Mouse (Mus musculus): Measurements from ENCODE around the gene Rabgap1l.

The Rabgap1l gene

DNA sequence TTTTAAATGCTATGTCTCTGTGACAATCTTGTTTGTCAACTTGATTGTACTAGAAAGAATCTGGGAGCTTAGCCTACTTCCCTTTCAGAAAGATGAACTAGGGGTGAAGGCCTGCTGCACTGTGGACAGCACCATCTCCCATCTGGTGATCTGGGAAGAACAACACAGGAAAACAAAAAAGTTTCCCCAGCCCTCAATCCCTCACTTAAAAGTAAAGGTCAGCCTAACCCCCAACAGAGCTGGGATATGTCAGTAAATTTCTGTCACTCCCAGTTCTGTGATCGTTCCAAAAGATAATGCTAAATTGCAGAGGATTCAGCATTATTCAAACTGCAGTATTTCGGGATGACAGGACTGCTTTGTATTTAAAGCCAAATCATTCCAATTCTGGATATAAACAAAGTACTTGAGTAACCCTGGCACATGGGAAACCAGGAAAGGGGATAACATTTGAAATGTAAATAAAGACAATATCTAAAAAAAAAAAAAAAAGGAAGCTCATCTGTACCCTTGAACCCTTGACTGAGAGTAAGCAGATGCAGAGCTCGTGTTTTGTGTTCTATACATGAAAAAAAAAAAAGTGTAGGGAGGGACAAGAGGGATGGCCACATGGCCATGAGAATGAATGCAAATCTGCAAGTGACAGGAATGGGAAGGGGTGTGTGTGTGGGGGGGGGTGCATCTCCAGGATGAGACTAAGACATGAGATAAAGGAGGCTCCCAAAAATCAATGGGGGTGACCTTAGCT, 511.5 kb downstream of the Rabgap1l start:
- DNase-seq (ENCODE audit: low spot score) = no peak

DNA sequence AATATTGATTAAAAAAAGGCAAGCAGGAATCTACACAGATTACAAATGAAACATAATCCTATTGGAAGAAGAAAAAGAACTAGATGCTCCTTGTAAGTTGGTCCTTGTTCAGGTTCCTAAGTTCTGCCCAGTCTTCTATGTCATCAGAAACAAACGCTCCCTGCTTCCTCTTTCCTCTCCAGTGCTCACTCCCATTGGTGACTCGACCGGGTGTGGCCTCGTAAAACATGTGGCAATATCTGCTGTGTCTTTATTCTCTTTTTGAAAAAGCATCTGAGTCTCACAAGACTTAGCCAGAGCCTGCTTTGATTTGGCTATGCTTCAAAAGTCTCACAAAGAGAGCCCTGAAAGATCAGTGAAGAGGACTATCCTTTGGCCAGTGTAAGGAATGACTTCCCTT, 512.4 kb downstream of the Rabgap1l start:
- no peak for DNase-seq (ENCODE audit: low spot score)

DNA sequence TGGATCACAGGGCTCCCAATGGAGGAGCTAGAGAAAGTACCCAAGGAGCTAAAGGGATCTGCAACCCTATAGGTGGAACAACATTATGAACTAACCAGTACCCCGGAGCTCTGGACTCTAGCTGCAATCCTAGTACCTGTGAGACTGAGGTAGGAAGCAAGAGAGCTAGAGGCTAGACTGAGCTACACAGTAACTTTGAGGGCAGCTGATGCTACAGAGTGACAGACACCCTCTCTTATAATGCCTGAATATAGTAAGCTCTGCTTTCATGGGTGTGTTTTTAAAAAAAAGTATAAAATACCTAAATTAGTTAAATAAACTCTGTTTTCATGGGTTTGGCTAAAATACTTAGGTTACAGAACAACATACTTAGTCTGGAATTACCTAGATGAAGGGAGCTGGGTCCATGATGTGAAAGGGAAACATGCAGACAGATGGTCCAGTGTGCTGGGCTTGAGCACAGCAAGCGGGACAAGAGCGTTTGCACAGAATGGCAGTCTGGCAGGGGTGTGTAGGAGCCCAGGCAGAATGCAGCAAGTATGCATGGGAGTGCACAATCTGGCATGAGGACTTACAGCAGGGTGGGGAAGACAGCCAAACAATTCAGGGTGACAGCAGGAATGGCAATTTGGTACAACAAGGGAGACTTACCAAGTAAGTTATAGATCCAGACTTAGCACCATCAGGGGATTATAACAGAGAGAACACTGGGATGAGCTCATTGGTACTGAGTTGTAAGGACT, 514.9 kb downstream of the Rabgap1l start:
- no peak for DNase-seq (ENCODE audit: low spot score)

DNA sequence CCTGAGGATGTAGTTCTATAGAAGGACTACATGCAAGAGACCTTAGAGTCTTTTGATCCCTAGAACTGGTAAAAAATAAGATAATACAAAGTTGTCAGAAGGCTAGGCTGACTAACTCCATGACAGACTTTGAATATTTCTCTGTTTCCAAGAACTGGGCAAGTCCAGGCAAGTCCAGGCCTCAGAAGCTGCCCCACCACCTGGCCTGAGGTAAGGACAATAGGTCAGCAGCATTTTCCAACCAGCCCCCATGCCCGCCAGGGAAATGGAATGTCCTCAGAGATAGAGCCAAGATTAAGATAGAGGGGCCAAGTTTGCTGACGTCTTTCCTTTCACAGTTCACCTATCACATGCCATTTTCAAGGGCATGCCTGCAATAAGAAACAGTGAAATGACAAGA, 517.8 kb downstream of the Rabgap1l start:
- DNase-seq (ENCODE audit: low spot score) = no peak

DNA sequence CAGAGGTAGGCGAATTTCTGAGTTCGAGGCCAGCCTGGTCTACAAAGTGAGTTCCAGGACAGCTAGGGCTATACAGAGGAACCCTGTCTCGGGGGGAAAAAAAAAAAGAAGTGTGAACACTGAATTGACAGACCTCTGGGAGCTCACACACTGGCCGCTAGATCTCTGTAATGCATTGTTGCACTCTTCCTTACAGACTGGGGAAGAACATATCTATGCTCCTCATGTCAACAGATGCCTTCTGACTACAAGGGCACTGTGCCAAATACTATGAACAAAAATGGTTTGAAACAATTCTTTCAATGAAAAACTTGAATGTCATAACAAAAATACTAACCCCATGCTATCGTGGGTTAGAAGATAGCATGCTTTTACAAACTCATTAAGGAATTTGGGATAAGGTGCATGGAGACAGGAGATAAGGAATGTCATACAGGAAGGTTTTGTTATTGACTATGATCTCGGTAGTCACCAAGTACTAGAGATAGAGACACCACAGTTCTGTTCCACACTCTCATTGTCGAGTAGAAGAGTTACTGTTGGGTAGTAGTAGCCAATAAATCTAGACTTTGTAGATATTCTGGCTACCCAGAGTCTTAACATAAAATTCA, 519.8 kb downstream of the Rabgap1l start:
- no peak for DNase-seq (ENCODE audit: low spot score)

DNA sequence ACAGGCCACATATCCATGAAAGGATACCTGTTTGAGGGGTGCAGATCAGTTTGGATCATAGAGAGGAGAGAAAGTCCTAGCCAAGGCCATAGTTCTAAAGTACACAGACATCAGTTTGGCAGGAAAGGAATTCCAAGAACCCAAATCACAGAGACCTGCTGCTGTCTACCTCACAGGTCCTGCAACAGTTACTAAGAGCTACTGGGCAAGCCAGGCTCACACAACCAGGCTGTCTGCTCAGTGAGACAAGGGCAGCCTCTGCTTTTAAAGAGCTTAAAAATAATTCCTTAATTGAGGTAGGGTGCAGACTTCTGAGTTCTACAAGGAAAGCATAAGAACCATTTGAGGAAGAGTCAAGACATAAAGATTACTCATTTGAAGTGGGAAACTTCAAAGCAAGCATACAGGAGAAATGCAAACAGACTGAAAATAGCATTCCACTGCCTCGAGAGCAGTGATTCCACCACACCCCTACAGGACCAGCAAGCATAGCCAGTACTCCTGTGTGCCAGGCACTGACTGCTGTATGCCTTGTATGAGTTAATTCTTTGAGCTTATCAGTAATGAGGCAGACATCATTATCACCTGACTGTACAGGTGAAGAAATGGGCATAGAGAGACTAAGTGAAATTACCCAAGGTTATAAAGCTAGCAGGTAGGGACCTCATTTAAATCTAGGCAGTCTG, 521.6 kb downstream of the Rabgap1l start:
- no peak for DNase-seq (ENCODE audit: low spot score)

DNA sequence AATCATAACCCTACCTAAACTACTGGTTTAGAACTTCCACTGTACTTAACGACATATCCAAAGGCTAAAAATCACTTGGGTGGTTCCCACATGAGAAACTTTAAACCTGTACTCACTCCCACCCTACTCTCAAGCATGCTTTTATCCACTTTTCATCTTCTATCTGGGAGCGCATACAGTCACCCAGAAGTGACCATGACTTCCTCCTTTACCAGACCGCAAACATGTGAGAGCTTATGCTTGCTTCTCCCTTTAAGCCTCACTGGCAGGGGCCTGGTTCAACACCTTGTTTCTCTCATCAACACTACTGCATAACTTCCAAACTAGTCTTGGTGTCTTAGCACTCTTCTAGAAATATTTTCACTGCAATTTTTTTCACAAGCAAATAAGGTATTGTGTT, 524.7 kb downstream of the Rabgap1l start:
- no peak for DNase-seq (ENCODE audit: low spot score)

DNA sequence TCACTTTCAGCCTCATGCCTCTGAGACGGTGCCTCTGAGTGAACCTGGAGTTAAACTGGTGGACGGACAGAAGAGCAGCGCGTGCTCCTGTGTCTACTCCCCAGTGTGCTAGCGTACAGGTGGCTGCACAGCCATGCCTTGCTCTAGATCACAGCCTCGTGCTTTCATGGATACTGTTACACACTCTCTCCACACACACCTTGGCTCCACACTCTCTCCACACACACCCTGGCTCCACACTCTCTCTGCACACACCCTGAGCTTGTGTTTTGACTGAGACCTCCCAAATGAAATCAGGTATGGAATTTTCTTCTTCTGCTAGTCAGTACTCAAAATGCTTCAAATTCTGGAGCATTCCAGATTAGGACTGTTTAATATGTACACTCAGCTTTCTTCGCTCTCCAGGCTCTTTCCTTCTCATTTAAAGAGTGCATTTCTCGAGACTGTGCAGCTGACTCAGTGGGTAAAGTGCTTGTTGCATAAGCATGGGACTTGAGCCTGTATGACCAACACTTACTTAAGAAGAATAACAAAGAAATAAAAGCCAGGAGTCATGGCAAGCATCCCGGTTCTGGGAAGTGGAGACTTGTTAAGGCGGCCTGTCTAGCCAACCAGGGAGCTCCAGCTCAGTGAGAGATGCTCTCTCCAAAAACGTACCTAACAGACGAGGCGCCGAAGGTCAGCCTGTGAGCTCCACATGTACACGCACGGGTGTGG, 529.2 kb downstream of the Rabgap1l start:
- no peak for DNase-seq (ENCODE audit: low spot score)

DNA sequence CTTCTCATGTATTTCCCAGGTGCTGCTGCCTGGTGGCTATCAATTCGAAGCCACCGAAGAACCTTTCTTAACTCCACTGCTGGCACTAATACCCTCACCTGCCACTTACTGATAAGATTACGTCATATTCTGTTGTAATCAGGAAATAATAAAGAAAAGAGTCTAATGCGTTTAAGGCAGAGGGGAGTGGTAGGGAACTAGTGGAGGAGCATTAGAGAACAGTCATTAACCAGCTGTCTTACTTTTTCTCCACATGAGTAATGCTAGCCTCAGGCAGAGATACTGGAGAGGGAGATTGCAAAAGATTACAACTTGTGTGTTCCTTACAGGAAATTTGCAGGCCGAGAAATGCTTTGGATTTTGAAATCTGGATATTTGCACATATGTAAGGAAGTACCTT, 530.0 kb downstream of the Rabgap1l start:
- no peak for DNase-seq (ENCODE audit: low spot score)

DNA sequence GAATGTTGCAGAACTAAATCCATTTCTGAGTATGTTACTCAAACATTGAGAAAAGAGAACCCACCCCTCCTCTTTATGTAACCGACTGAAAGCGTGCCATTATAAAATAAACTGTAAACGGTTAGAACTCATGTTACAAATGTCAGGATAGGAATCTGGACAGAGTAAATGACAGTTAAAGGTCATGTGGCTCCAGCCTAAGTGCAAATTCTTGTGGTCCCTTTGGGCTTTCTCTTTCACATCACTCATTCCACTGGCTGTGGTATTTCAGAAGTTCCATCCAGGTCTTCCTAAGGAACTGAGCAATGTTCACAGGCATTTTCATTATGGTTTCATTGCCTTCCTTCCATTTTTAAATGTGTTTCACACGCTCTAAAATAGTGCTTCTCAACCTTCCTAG, 530.6 kb downstream of the Rabgap1l start:
- DNase-seq (ENCODE audit: low spot score) = no peak

DNA sequence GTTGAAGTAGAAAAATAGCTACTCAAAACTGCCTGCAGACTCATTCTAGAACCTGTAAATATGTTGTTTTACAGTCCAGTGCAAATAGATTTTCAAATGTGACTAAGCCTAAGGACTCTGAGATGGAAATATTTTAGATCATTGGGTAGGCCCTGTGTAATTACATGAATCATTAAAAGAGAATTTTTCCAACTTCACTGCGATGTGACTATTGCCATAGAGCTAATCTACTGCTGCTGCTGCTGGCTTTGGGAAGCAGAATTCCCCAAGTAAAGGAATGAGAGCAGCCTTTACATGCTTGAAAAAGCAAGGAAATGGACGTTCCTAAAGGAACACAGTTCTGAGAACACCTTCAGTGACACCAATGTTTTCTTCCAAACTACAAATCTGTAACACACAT, 531.2 kb downstream of the Rabgap1l start:
- no peak for DNase-seq (ENCODE audit: low spot score)

DNA sequence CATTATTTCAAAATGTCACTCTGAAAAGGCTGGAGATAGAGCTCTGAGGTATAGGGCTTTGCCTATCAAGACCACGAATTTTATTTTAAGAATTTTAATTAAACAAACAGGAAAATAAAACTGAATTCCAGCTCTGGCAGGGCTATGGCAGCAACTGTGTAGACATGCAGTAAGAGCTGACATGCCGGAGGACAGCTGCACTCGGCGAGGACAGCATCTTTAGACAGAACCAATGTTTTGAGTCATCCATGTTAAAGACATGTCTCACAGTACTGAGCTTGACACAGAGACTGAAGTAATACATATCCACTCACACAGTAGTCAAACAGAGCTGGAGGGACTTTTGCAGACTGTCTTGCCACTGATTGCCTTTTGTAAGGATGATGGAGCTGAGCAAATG, 532.4 kb downstream of the Rabgap1l start:
- no peak for DNase-seq (ENCODE audit: low spot score)

DNA sequence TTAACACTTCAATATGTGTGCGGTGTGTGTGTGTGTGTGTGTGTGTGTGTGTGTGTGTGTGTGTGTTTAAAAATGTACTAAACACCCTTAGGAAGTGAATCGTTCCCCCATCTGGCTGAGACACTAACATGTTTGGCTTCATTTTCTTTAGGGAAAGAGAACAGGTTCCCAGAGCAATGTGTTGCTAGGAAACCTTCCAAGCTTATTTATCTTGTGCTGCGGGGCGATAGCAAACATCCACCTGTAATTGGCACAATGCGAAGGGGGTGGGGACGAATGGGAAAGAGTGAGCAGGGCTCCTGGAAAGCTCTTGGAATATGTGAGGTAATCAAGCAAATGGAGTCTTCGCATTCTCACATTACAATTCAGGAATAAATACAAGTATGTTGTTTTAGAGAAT, 533.1 kb downstream of the Rabgap1l start:
- DNase-seq (ENCODE audit: low spot score) = no peak

DNA sequence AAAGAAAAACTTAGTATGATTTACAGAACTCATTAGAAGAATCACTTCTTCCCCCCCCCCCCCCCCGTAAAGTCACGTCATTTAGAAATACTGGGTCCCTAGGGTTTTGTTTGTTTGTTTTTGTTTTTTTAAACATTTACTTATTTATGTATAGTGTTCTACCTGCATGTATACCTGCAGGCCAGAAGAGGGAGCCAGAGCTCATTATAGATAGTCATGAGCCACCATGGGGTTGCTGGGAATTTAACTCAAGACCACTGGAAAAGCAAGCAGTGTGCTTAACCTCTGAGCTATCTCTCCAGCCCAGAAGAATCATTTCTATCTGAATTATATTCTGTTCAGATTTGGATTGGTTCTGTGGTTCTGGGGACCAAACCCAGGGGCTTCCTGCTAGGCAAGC, 539.9 kb downstream of the Rabgap1l start:
- DNase-seq (ENCODE audit: low spot score) = no peak

DNA sequence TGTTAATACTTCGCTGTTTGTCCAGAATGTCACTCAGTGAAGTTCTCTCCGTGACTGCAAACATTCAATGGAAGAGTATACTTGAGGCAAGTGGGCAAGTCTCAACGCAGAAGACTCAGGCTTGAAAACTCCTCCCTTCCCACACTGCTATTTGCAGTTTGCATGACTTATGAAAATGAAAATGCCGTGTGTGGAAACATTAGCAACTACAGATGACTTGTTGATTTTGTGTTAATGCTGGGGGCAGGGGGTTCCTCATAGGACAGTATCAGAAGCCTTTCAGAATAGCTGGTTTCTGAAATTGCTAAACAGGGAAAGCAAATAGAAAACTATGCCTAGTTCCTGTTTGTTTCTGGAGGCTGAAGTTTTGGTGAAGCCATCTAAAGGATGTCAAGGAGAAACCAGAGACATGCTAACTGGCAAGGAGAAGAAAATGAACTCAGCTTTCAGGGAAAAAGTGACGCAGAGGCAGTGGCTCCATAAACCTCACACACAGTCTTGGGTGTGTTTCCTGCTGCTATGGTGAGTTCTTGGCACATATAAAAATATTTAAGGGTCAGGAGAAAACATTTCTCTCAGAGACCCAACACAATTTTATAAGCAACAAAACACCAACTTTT, 541.5 kb downstream of the Rabgap1l start:
- no peak for DNase-seq (ENCODE audit: low spot score)

DNA sequence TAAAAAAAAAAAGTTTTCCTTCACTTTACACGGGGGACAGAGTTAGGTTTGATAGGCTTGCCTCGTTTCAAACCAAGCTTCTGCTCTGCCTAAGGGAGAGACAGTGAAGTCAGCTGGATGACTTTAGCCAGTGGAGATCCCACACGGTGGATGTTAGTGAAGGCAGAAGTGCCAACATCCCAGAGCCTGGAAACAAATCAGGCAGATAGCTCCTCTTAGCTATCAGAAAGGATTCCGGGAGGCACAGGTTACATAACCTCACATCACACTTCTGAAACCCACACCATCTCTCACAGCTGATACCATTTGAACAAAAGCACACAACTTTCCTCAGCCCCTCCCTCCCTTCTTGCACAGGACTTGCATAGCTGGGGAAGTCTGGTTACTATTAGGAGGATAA, 542.2 kb downstream of the Rabgap1l start:
- DNase-seq (ENCODE audit: low spot score) = no peak

DNA sequence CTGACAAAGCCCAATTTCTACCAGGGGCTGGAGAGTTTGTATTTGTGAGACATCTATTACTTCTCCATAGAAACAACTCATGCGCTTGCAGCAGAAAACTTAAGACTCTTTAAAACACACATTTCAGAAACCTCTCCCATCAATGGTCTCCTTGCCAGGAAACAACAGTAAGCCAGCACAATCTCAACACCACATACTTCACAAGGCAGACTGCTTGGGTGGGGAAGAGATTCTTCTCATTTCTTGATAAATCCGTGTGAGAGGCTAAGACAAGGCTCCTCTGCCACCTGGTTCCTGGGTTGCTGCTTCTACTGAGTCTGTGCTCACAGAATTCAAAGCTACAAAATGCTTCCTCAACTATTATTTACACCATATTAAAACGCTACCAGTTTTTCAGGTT, 543.2 kb downstream of the Rabgap1l start:
- no peak for DNase-seq (ENCODE audit: low spot score)

DNA sequence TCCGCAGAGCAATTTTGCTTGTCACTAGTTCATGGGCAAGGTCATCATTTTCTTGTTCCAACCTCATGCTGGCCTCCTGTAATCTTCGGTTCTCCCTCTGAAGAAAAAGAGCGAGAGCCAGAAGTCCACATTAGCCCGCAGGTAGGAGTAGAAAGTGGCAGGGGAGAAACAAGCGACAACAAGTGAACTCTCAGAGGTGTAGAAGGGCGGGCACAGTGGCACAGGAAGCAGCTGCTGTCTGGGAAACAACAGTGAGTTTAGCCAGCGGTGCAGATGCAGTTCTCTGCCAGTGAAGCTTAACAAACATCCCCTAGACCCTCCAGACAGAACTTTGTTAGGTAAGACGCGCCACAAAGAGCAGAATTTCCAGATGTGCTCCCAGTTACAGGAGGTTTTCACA, 545.5 kb downstream of the Rabgap1l start:
- no peak for DNase-seq (ENCODE audit: low spot score)

DNA sequence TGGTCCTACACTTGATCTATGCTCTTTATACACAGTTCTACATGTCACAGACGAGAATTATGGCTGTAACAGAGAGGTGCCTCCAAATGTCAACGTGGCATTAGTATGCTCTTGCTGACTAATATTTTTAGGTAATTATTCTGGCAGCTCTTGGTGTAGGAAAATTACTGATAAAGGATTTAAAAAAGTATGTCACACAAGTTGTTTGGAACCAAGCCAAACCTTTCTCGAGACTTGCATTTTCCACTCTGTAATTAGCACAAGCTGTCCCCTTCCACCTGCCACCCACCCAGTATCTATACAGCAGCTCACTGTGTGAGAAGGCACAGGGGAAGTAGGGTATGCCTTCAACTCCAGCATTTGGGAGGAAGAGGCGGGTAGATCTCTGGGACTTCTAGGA, 546.2 kb downstream of the Rabgap1l start:
- DNase-seq (ENCODE audit: low spot score) = no peak

DNA sequence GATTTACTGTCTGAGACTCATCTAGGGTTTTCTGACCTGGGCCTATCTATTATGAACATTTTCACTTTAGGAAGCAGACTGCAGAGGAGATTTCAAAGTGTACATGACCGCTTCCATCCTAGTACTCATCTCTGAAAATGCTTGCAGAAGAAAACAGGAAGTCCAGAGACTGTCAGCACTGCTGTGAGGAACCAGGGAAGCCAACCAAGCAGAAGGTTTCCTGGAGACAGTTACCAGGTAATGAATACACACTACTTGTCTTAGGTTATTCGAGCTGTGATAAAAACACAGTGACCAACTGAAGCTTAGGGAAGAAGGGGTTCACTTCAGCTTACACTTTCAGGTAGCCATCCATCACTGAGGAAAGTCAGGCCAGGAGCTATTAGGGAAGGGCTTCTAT, 547.1 kb downstream of the Rabgap1l start:
- DNase-seq (ENCODE audit: low spot score) = no peak

DNA sequence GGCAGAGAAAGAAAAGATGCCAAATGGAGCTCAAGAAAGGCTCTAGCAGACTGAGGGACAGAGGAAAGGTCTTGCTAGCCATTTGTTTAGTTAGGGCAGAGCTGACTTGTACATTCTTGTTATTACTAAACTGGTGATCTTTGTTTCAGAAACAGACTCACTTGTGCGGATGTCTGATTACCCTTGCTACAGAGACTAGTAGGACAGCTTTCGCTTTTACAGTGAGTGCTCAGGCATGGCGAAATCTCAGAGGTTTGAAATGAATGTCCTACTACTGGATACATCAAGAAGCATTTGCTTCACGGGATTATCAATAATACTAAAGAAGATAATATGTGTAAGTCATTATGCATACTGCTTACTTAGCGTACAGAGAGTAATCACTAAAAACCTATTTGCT, 548.3 kb downstream of the Rabgap1l start:
- no peak for DNase-seq (ENCODE audit: low spot score)

DNA sequence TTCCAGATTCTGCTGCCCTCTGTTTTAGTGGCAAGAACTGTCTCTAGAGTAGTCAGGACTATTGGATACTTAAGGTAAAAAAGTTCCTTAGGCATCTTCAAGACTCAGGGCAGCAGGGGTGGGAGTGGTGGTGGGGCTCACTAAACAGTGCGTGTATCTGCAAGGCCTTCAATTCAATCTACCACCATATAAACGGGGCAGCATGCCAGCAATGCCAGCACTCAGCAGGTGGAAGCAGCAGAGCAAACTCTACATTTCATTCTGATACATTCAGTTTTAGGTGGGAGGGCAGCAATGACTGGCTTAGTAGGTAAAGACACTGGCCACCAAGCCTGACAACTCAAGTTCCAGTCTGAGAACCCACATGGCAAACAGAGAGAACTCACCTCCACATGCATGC, 552.9 kb downstream of the Rabgap1l start:
- no peak for DNase-seq (ENCODE audit: low spot score)

Measured in testis, postnatal 14 days (tissue).